Mouse (Mus musculus) olfactory bulb, adult 2 months (tissue): ENCODE measurements around the gene Shank2.

ENCODE experiments used
- CTCF ChIP-seq: fragments of 200-500 bp; IDR thresholded peaks from 2 replicates; pipeline ENCODE4 v1.5.1; 2012; ENCODE audit warnings: low read depth, mild to moderate bottlenecking, low read length, moderate library complexity; ENCODE audit not compliant: insufficient read depth
- POLR2A ChIP-seq: fragments of 200-500 bp; IDR thresholded peaks from 2 replicates; pipeline ENCODE4 v1.6.1; 2012; ENCODE audit warnings: mild to moderate bottlenecking, low read depth, low read length, moderate library complexity; ENCODE audit not compliant: insufficient read depth

GRCm38 (mm10) chr7:144206254-144206653 is 204.5 kb downstream of the Shank2 start:
- TF ChIP-seq POLR2A = no peak
- TF ChIP-seq CTCF = no peak
